ENCODE assay signal across 9 mouse cellular contexts in the genomic region with DNA sequence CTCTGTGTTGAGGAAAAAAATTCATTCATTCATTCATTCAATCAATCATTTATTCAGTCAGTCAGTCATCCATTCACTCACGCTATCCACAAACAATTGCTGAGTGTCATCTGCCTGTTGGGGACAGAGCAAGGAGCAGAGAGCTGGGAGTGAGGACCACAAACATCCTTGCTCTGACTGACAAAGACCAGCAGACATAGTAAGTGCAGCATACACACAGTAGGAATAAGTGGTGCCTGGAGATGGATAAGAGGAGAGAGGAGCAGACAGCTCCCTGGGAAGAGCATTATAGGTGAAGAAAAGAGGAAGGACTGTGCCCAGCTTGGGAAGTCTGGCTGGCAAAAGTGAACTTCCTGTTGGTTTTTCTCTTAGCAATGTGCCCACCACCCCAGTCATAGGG. TPM values are rescaled to one million over a fixed set of nuclear protein-coding genes. Genes with fewer than 3 reads are reported as not detected.
DNase-seq lines count a peak whose midpoint lies in the region; ATAC-seq and TF ChIP-seq lines count a peak whose summit lies in the region.
"Had no signal": no experiment of that assay in that cellular context is flagged by ENCODE, and none has a peak within 500 bp of the region (broad histone marks: within the 10 kb centered on the region; RNA-seq: fewer than 3 reads in every experiment).

No protein-coding gene starts in this region.

- WGBS in forebrain, embryonic 11.5 days: 74% methylated on average over 1 of the region's 1 CpGs
- 79% methylated on average over 1 of the region's 1 CpGs for WGBS in forebrain, embryonic 12.5 days
- 78% methylated on average over 1 of the region's 1 CpGs for WGBS in kidney, postnatal 0 days
- 94% methylated on average over 1 of the region's 1 CpGs for WGBS in limb, embryonic 13.5 days

- no peaks in the 10 kb centered on the region for H3K9me3 ChIP-seq in forebrain, embryonic 11.5 days (ENCODE audit: control insufficient read depth, low read length)
- H3K9me3 ChIP-seq in forebrain, embryonic 12.5 days: no peaks in the 10 kb centered on the region
- no peaks in the 10 kb centered on the region for H3K9me3 ChIP-seq in kidney, postnatal 0 days (replicated peaks; ENCODE audit: low read length)
- no peaks in the 10 kb centered on the region for H3K9me3 ChIP-seq in MEL (replicated peaks; ENCODE audit: insufficient read depth, low read length)
- no peaks in the 10 kb centered on the region for H3K9me3 ChIP-seq in limb, embryonic 13.5 days

- no peaks in the 10 kb centered on the region for H3K79me2 ChIP-seq in MEL (ENCODE audit: control insufficient read depth, insufficient read depth, low read length, poor library complexity)

- H3K4me3 ChIP-seq in forebrain, embryonic 11.5 days (ENCODE audit: low read depth, low read length): no peak overlapping the region
- H3K4me3 ChIP-seq in forebrain, embryonic 12.5 days (replicated peaks): no peak overlapping the region
- H3K4me3 ChIP-seq in kidney, postnatal 0 days (replicated peaks; ENCODE audit: low read depth, low read length): no peak overlapping the region
- H3K4me3 ChIP-seq in MEL (ENCODE audit: control insufficient read depth in 1 of 2, insufficient read depth in 1 of 2, low read depth in 2 of 2, low read length in 2 of 2): peak overlapping the region; percentile 35 to 70; a peak in 3 of 4 replicates
- H3K4me3 ChIP-seq in limb, embryonic 13.5 days: no peak overlapping the region
- H3K4me3 ChIP-seq: erythroblast, embryonic 14.5 days had no signal

- no peaks in the 10 kb centered on the region for H3K27me3 ChIP-seq in forebrain, embryonic 11.5 days (ENCODE audit: control insufficient read depth, insufficient read depth, low read length)
- H3K27me3 ChIP-seq in forebrain, embryonic 12.5 days: no peaks in the 10 kb centered on the region
- no peaks in the 10 kb centered on the region for H3K27me3 ChIP-seq in kidney, postnatal 0 days (ENCODE audit: insufficient read depth, low read length)
- peaks cover 1 to 2% of the 10 kb centered on the region in 2 experiments; a peak in 3 of 4 replicates for H3K27me3 ChIP-seq in MEL (ENCODE audit: control insufficient read depth in 1 of 2, insufficient read depth in 2 of 2, low read length in 2 of 2)
- H3K27me3 ChIP-seq in limb, embryonic 13.5 days: no peaks in the 10 kb centered on the region

- peaks cover 3% of the 10 kb centered on the region; the same call in 1 of the 2 replicates for H3K4me1 ChIP-seq in forebrain, embryonic 11.5 days (replicated peaks; ENCODE audit: control insufficient read depth, insufficient read depth, low read length)
- H3K4me1 ChIP-seq in forebrain, embryonic 12.5 days: peaks cover 6% of the 10 kb centered on the region; the same call in 1 of the 2 replicates
- H3K4me1 ChIP-seq in kidney, postnatal 0 days (replicated peaks; ENCODE audit: insufficient read depth, low read length): no peaks in the 10 kb centered on the region
- peaks cover 8 to 11% of the 10 kb centered on the region in 2 experiments for H3K4me1 ChIP-seq in MEL (ENCODE audit: control insufficient read depth in 1 of 2, insufficient read depth in 2 of 2, low read length in 2 of 2)
- peaks cover 8% of the 10 kb centered on the region for H3K4me1 ChIP-seq in limb, embryonic 13.5 days

- TF ChIP-seq CTCF in kidney, postnatal 0 days (IDR thresholded peaks at IDR 0.05; ENCODE audit: low read depth): no peak
- no peak for TF ChIP-seq CTCF in MEL (IDR thresholded peaks at IDR 0.05 in 2 of 3, conservative IDR thresholded peaks at IDR 0.05 in 1 of 3; ENCODE audit: control insufficient read depth in 1 of 3, insufficient read depth in 1 of 3, low read depth in 2 of 3, low read length in 3 of 3, poor library complexity in 1 of 3, severe bottlenecking in 1 of 3)

- no peak for TF ChIP-seq EP300 in MEL (IDR thresholded peaks at IDR 0.05; ENCODE audit: low read depth in 1 of 2, low read length in 2 of 2)

- H3K27ac ChIP-seq in forebrain, embryonic 11.5 days (ENCODE audit: low read depth, low read length): no peak overlapping the region
- no peak overlapping the region for H3K27ac ChIP-seq in forebrain, embryonic 12.5 days
- no peak overlapping the region for H3K27ac ChIP-seq in kidney, postnatal 0 days
- H3K27ac ChIP-seq in MEL (ENCODE audit: control insufficient read depth, low read depth, low read length): no peak overlapping the region
- no peak overlapping the region for H3K27ac ChIP-seq in limb, embryonic 13.5 days

- TF ChIP-seq RAD21 in MEL (IDR thresholded peaks at IDR 0.05; ENCODE audit: low read depth, low read length): no peak

- ATAC-seq in forebrain, embryonic 11.5 days (replicated peaks; ENCODE audit: low FRiP score): 0 out of 2 replicates have a peak, but pooled peaks have one; percentile 12
- no peak for ATAC-seq in forebrain, embryonic 12.5 days (ENCODE audit: low FRiP score)
- peak; percentile 43; the same call in 1 of the 2 replicates for ATAC-seq in kidney, postnatal 0 days (replicated peaks; ENCODE audit: low FRiP score, low read depth)
- no peak for ATAC-seq in limb, embryonic 13.5 days (ENCODE audit: low FRiP score, low read depth)

- TF ChIP-seq POLR2A in MEL (IDR thresholded peaks at IDR 0.05; ENCODE audit: control insufficient read depth in 1 of 2, insufficient read depth in 1 of 2, low read depth in 1 of 2, low read length in 2 of 2, poor library complexity in 1 of 2): no peak

- H3K36me3 ChIP-seq in forebrain, embryonic 11.5 days (ENCODE audit: control insufficient read depth, insufficient read depth, low read length): no peaks in the 10 kb centered on the region
- no peaks in the 10 kb centered on the region for H3K36me3 ChIP-seq in forebrain, embryonic 12.5 days (replicated peaks)
- H3K36me3 ChIP-seq in kidney, postnatal 0 days (ENCODE audit: insufficient read depth, low read length): no peaks in the 10 kb centered on the region
- H3K36me3 ChIP-seq in MEL (ENCODE audit: control insufficient read depth in 1 of 2, insufficient read depth in 2 of 2, low read length in 2 of 2): peaks cover 0 to 6% of the 10 kb centered on the region in 2 experiments; a peak in 2 of 4 replicates
- H3K36me3 ChIP-seq in limb, embryonic 13.5 days: no peaks in the 10 kb centered on the region

- no peak overlapping the region for H3K4me2 ChIP-seq in forebrain, embryonic 11.5 days (ENCODE audit: low read depth, low read length, severe bottlenecking)
- no peak overlapping the region; the same call in 1 of the 2 replicates for H3K4me2 ChIP-seq in forebrain, embryonic 12.5 days
- 0 out of 2 replicates have a peak overlapping the region, but pooled peaks have one; percentile 17 for H3K4me2 ChIP-seq in kidney, postnatal 0 days (ENCODE audit: low read length)
- peak overlapping the region; percentile 45; the same call in 1 of the 2 replicates for H3K4me2 ChIP-seq in limb, embryonic 13.5 days (replicated peaks)

- H3K9ac ChIP-seq in forebrain, embryonic 11.5 days (ENCODE audit: low read length): no peak overlapping the region
- no peak overlapping the region for H3K9ac ChIP-seq in forebrain, embryonic 12.5 days
- no peak overlapping the region for H3K9ac ChIP-seq in kidney, postnatal 0 days (ENCODE audit: low read depth, low read length)
- peak overlapping the region; percentile 6; the same call in 1 of the 2 replicates for H3K9ac ChIP-seq in MEL (ENCODE audit: control insufficient read depth, low read depth, low read length, poor library complexity, severe bottlenecking)
- no peak overlapping the region for H3K9ac ChIP-seq in limb, embryonic 13.5 days

- no peak for DNase-seq in forebrain, embryonic 11.5 days (ENCODE audit: low spot score)
- DNase-seq in kidney, postnatal 0 days (ENCODE audit: low spot score): no peak
- DNase-seq in kidney, postnatal 4 days: no peak
- DNase-seq in MEL (ENCODE audit: low read depth, low spot score): no peak
- DNase-seq in c-Kit-positive CD71-positive TER-119-positive erythroid progenitor cells, embryonic 14.5 days (ENCODE audit: low spot score): no peak
- DNase-seq in right cerebral cortex, adult 2 months (ENCODE audit: low spot score in 2 of 2): no peak

TF ChIP-seq in MEL, 35 proteins besides CTCF, POLR2A, EP300 and RAD21:
- TF ChIP-seq MAFK (IDR thresholded peaks at IDR 0.05; ENCODE audit: borderline replicate concordance, low read depth, low read length) (no peak), ZKSCAN1 (IDR thresholded peaks at IDR 0.05; ENCODE audit: low read depth, low read length) (peak; percentile 78)

RNA-seq across cellular contexts. Expression of gene Epas1, which starts 21.0 kb away (rescaled TPM):
- polyA plus RNA-seq in forebrain, embryonic 11.5 days (2014; fragmentation: Nextera tagmentation; extraction: Ambion mirVana): 6.9 TPM in 2 replicates
- polyA plus RNA-seq in forebrain, embryonic 12.5 days (2016; fragmentation: Nextera tagmentation; extraction: Ambion mirVana): 2.8 and 3.3 TPM in 2 replicates
- 12.8 and 14.3 TPM in 2 replicates for polyA plus RNA-seq in kidney, postnatal 0 days (2015; fragmentation: Nextera tagmentation; extraction: Ambion mirVana)
- not detected in 2 replicates for total RNA-seq in MEL (2012; rRNA removed)
- not detected for polyA plus RNA-seq in MEL (2012; ENCODE audit: insufficient read depth in 1 of 2, insufficient read length in 2 of 2, low read depth in 1 of 2, low replicate concordance in 2 of 2, missing spikeins in 1 of 2)
- polyA plus RNA-seq in limb, embryonic 13.5 days (2015; fragmentation: Nextera tagmentation; extraction: Ambion mirVana): 2.8 and 3.4 TPM in 2 replicates

Comparison
In these comparisons a context has a peak if more than half of its experiments do, and no peak if none do; other contexts are left out.
1. ATAC-seq: peak in forebrain, embryonic 11.5 days (single experiment) and kidney, postnatal 0 days (single experiment); none in forebrain, embryonic 12.5 days (single experiment) and limb, embryonic 13.5 days (single experiment).
2. H3K4me2 ChIP-seq: peak in kidney, postnatal 0 days (single experiment) and limb, embryonic 13.5 days (single experiment); none in forebrain, embryonic 11.5 days (single experiment) and forebrain, embryonic 12.5 days (single experiment).
3. H3K4me3 ChIP-seq: peak in MEL (2 of 2); none in forebrain, embryonic 11.5 days (single experiment), forebrain, embryonic 12.5 days (single experiment), kidney, postnatal 0 days (single experiment) and limb, embryonic 13.5 days (single experiment).